Mouse (Mus musculus) embryonic facial prominence, embryonic 14.5 days (tissue): ENCODE data around the gene Ccdc87. TPM values are rescaled to one million over a fixed set of nuclear protein-coding genes. Genes with fewer than 3 reads are reported as not detected.
"Not testable (repeated sequence)": the region's sequence is repeated elsewhere in the genome, so short reads cannot be mapped to it uniquely, and the experiment has no call there.

Source experiments
- ATAC-seq: fragments of 200-750 bp; cut with Nextera tagmentation; 2 replicates; pipeline ENCODE4 v1.8.0; 2017; ENCODE audit warnings: low read depth, moderate number of reproducible peaks, moderate TSS enrichment
- DNase-seq: peaks from one replicate; pipeline ENCODE4 v3.0.0-alpha.2; 2015; ENCODE audit warnings: low spot score
- H3K27ac ChIP-seq: fragments of 300-500 bp; sonication (generic); replicated peaks from 2 replicates; pipeline ENCODE4 v1.5.1; 2014; ENCODE audit warnings: low read depth, mild to moderate bottlenecking, low read length, moderate library complexity
- H3K27me3 ChIP-seq: fragments of 300-500 bp; sonication (generic); replicated peaks from 2 replicates; pipeline ENCODE4 v1.6.1; 2014; ENCODE audit warnings: low read length; ENCODE audit not compliant: control insufficient read depth, insufficient read depth
- H3K36me3 ChIP-seq: fragments of 300-500 bp; sonication (generic); 2 replicates; pipeline ENCODE4 v1.6.1; 2014; ENCODE audit warnings: low read length, mixed read lengths; ENCODE audit not compliant: control insufficient read depth, insufficient read depth
- H3K4me1 ChIP-seq: fragments of 300-500 bp; sonication (generic); 2 replicates; pipeline ENCODE4 v1.6.1; 2014; ENCODE audit warnings: antibody characterized with exemption, low read length; ENCODE audit not compliant: control insufficient read depth, insufficient read depth
- H3K4me2 ChIP-seq: fragments of 300-500 bp; sonication (generic); 2 replicates; pipeline ENCODE4 v1.6.1; 2014; ENCODE audit warnings: low read depth, mild to moderate bottlenecking, low read length, moderate library complexity, mixed read lengths
- H3K4me3 ChIP-seq: fragments of 300-500 bp; sonication (generic); 2 replicates; pipeline ENCODE4 v1.5.1; 2014; ENCODE audit warnings: low read depth, mild to moderate bottlenecking, low read length
- H3K9ac ChIP-seq: fragments of 300-500 bp; sonication (generic); 2 replicates; pipeline ENCODE4 v1.6.1; 2014; ENCODE audit warnings: low read depth, mild to moderate bottlenecking, low read length, moderate library complexity, mixed read lengths
- H3K9me3 ChIP-seq: fragments of 300-500 bp; sonication (generic); 2 replicates; pipeline ENCODE4 v1.6.1; 2016; ENCODE audit warnings: low read length; ENCODE audit not compliant: control insufficient read depth
- WGBS: fragments of 180-500 bp; shearing (Covaris S2); extraction: QIAGEN DNeasy Blood & Tissue Kit; methylation state at CpG from one replicate; pipeline ENCODE4 v1.1.7; 2014; 5-methylcytosine and 5-hydroxymethylcytosine counted together
- polyA plus RNA-seq: library from polyadenylated mRNA; unstranded; fragments of >200 nt; fragmentation: Nextera tagmentation; extraction: Ambion mirVana; gene quantifications from 2 replicates; pipeline ENCODE4 v1.2.1, GENCODE M21; 2014

Ccdc87 gene
- polyA plus RNA-seq, 1 experiment from 2014 or later: 0.64 TPM

- DNase-seq: no peak
- 62% methylated on average over 6 of the region's 6 CpGs for WGBS
- peak; percentile 30; the same call in 1 of the 2 replicates for ATAC-seq
- no peak overlapping the region for H3K9ac ChIP-seq
- no peak overlapping the region for H3K4me3 ChIP-seq
- H3K9me3 ChIP-seq: no peaks in the 10 kb centered on the region
- H3K4me1 ChIP-seq: 0 out of 2 replicates have a peak, but pooled peaks cover 7% of the 10 kb centered on the region
- H3K27me3 ChIP-seq: no peaks in the 10 kb centered on the region; the same call in 1 of the 2 replicates
- no peak overlapping the region for H3K27ac ChIP-seq
- H3K36me3 ChIP-seq: no peaks in the 10 kb centered on the region
- no peak overlapping the region for H3K4me2 ChIP-seq
These were observed 23.9 kb downstream of the Ccdc87 start for GRCm38 (mm10) chr19:4863048-4863447.

- no peak for ATAC-seq
- Histone ChIP-seq H3K9me3 (no peaks in the 10 kb centered on the region), H3K9ac (no peak overlapping the region), H3K27ac (no peak overlapping the region), H3K27me3 (no peaks in the 10 kb centered on the region; the same call in 1 of the 2 replicates), H3K36me3 (no peaks in the 10 kb centered on the region), H3K4me1 (0 out of 2 replicates have a peak, but pooled peaks cover 7% of the 10 kb centered on the region), H3K4me3 (no peak overlapping the region), H3K4me2 (peak overlapping the region; percentile 39)
- 7% methylated on average over 17 of the region's 17 CpGs for WGBS
- DNase-seq: peak; percentile 61
These were observed 26.0 kb downstream of the Ccdc87 start for GRCm38 (mm10) chr19:4865147-4865546.

GRCm38 (mm10) chr19:4874613-4875012 is 35.4 kb downstream of the Ccdc87 start:
- H3K4me1 ChIP-seq: peaks cover 12% of the 10 kb centered on the region; the same call in 1 of the 2 replicates
- H3K9ac ChIP-seq, H3K27me3 ChIP-seq, H3K4me2 ChIP-seq, H3K4me3 ChIP-seq, H3K9me3 ChIP-seq, DNase-seq, H3K27ac ChIP-seq, ATAC-seq, H3K36me3 ChIP-seq: not testable (repeated sequence)
- WGBS: 95% methylated on average over 1 of the region's 1 CpGs

- Histone ChIP-seq H3K9ac (no peak overlapping the region), H3K9me3 (no peaks in the 10 kb centered on the region), H3K4me3 (no peak overlapping the region), H3K36me3 (no peaks in the 10 kb centered on the region), H3K27ac (no peak overlapping the region), H3K4me2 (peak overlapping the region; percentile 83; the same call in 1 of the 2 replicates), H3K27me3 (no peaks in the 10 kb centered on the region), H3K4me1 (peaks cover 12% of the 10 kb centered on the region; the same call in 1 of the 2 replicates)
- 60% methylated on average over 3 of the region's 4 CpGs for WGBS
- DNase-seq (peak; percentile 63), ATAC-seq (no peak)
These were observed 37.1 kb downstream of the Ccdc87 start for GRCm38 (mm10) chr19:4876241-4876640.

- Histone ChIP-seq H3K36me3 (no peaks in the 10 kb centered on the region), H3K27ac (no peak overlapping the region), H3K9me3 (no peaks in the 10 kb centered on the region), H3K4me1 (peaks cover 12% of the 10 kb centered on the region; the same call in 1 of the 2 replicates), H3K4me3 (0 out of 2 replicates have a peak overlapping the region, but pooled peaks have one; percentile 3), H3K4me2 (peak overlapping the region; percentile 83), H3K27me3 (no peaks in the 10 kb centered on the region), H3K9ac (0 out of 2 replicates have a peak overlapping the region, but pooled peaks have one; percentile 6)
- DNase-seq: no peak
- ATAC-seq: no peak
- 54% methylated on average over 3 of the region's 3 CpGs for WGBS
These were observed 37.6 kb downstream of the Ccdc87 start for GRCm38 (mm10) chr19:4876755-4877154.

GRCm38 (mm10) chr19:4877785-4878184 is 38.6 kb downstream of the Ccdc87 start, which contains the start of gene Actn3:
Gene Actn3 (minus strand): TSS chr19:4877909.
- Histone ChIP-seq H3K4me3 (peak within 1 kb of the TSS; percentile 95), H3K27ac (peak within 1 kb of the TSS; percentile 64; the same call in 1 of the 2 replicates), H3K27me3 (no peaks in the 10 kb centered on the region), H3K4me2 (peak within 1 kb of the TSS; percentile 83), H3K9ac (peak within 1 kb of the TSS; percentile 88), H3K36me3 (no peaks in the 10 kb centered on the region), H3K4me1 (peaks cover 12% of the 10 kb centered on the region; the same call in 1 of the 2 replicates), H3K9me3 (no peaks in the 10 kb centered on the region)
- 5% methylated on average over 15 of the region's 17 CpGs for WGBS
- ATAC-seq: peak; percentile 10; the same call in 1 of the 2 replicates
- DNase-seq: peak; percentile 52

- Histone ChIP-seq H3K9me3 (no peaks in the 10 kb centered on the region), H3K27me3 (no peaks in the 10 kb centered on the region), H3K4me3 (peak within 1 kb of the TSS; percentile 95), H3K9ac (peak within 1 kb of the TSS; percentile 88), H3K4me1 (peaks cover 12% of the 10 kb centered on the region; the same call in 1 of the 2 replicates), H3K27ac (peak within 1 kb of the TSS; percentile 64; the same call in 1 of the 2 replicates), H3K36me3 (no peaks in the 10 kb centered on the region), H3K4me2 (peak within 1 kb of the TSS; percentile 83)
- DNase-seq (peak; percentile 98), ATAC-seq (peak; percentile 98)
- 1% methylated on average over 44 of the region's 52 CpGs for WGBS
These were observed 39.5 kb downstream of the Ccdc87 start, which contains the start of gene Zdhhc24 for GRCm38 (mm10) chr19:4878405-4879323. Gene Zdhhc24 (plus strand): TSS chr19:4878668.

- H3K36me3 ChIP-seq: no peaks in the 10 kb centered on the region
- 47% methylated on average over 10 of the region's 10 CpGs for WGBS
- H3K27ac ChIP-seq: no peak overlapping the region
- peak overlapping the region; percentile 95 for H3K4me3 ChIP-seq
- ATAC-seq (no peak), DNase-seq (no peak)
- H3K9me3 ChIP-seq: no peaks in the 10 kb centered on the region
- no peaks in the 10 kb centered on the region for H3K27me3 ChIP-seq
- H3K4me2 ChIP-seq: peak overlapping the region; percentile 83
- peak overlapping the region; percentile 88 for H3K9ac ChIP-seq
- peaks cover 12% of the 10 kb centered on the region; the same call in 1 of the 2 replicates for H3K4me1 ChIP-seq
These were observed 40.1 kb downstream of the Ccdc87 start for GRCm38 (mm10) chr19:4879324-4879703.
